Mouse (Mus musculus) lung, embryonic 14.5 days (tissue): ENCODE measurements around the gene Polr2i. TPM values are rescaled to one million over a fixed set of nuclear protein-coding genes. Genes with fewer than 3 reads are reported as not detected.

Source experiments
- ATAC-seq: fragments of 200-750 bp; cut with Nextera tagmentation; 2 replicates; pipeline ENCODE4 v1.8.0; 2017; ENCODE audit warnings: mild to moderate bottlenecking, moderate TSS enrichment, moderate library complexity; ENCODE audit not compliant: insufficient read depth
- DNase-seq: peaks from one replicate; pipeline ENCODE4 v3.0.0-alpha.2; 2015
- H3K27ac ChIP-seq: fragments of 300-500 bp; sonication (generic); 2 replicates; pipeline ENCODE4 v1.5.1; 2014; ENCODE audit warnings: low read depth, mild to moderate bottlenecking, moderate library complexity
- H3K27me3 ChIP-seq: fragments of 300-500 bp; sonication (generic); 2 replicates; pipeline ENCODE4 v1.6.1; 2014; ENCODE audit warnings: low read length, control low read depth; ENCODE audit not compliant: insufficient read depth
- H3K36me3 ChIP-seq: fragments of 300-500 bp; sonication (generic); 2 replicates; pipeline ENCODE4 v1.6.1; 2014; ENCODE audit warnings: control low read depth; ENCODE audit not compliant: insufficient read depth
- H3K4me1 ChIP-seq: fragments of 300-500 bp; sonication (generic); 2 replicates; pipeline ENCODE4 v1.6.1; 2014; ENCODE audit warnings: antibody characterized with exemption, control low read depth; ENCODE audit not compliant: insufficient read depth
- H3K4me2 ChIP-seq: fragments of 300-500 bp; sonication (generic); 2 replicates; pipeline ENCODE4 v1.6.1; 2014; ENCODE audit warnings: mild to moderate bottlenecking
- H3K4me3 ChIP-seq: fragments of 300-500 bp; sonication (generic); 2 replicates; pipeline ENCODE4 v1.5.1; 2014; ENCODE audit warnings: low read depth, low read length
- H3K9ac ChIP-seq: fragments of 300-500 bp; sonication (generic); 2 replicates; pipeline ENCODE4 v1.6.1; 2014
- H3K9me3 ChIP-seq: fragments of 300-500 bp; sonication (generic); 2 replicates; pipeline ENCODE4 v1.6.1; 2016; ENCODE audit warnings: low read depth, low read length, control low read depth
- CTCF ChIP-seq: IDR thresholded peaks from 2 replicates; pipeline ENCODE4 v1.5.1; 2016; ENCODE audit warnings: antibody characterized with exemption, low read depth
- WGBS: fragments of 180-500 bp; shearing (Covaris S2); extraction: QIAGEN DNeasy Blood & Tissue Kit; methylation state at CpG from one replicate; pipeline ENCODE4 v1.1.7; 2014; 5-methylcytosine and 5-hydroxymethylcytosine counted together
- polyA plus RNA-seq: library from polyadenylated mRNA; unstranded; fragments of >200 nt; fragmentation: Nextera tagmentation; extraction: Ambion mirVana; gene quantifications from 2 replicates; pipeline ENCODE4 v1.2.1, GENCODE M21; 2014

Polr2i gene
- polyA plus RNA-seq, 1 experiment from 2014 or later: 192 TPM

- H3K36me3 ChIP-seq: no peaks in the 10 kb centered on the region
- 0% methylated on average over 47 of the region's 49 CpGs for WGBS
- ATAC-seq (peak; percentile 95), DNase-seq (peak; percentile 98)
- peaks cover 4% of the 10 kb centered on the region; the same call in 1 of the 2 replicates for H3K4me1 ChIP-seq
- H3K27ac ChIP-seq: peak within 1 kb of the TSS; percentile 99
- no peaks in the 10 kb centered on the region for H3K9me3 ChIP-seq
- no peaks in the 10 kb centered on the region for H3K27me3 ChIP-seq
- H3K9ac ChIP-seq: peak within 1 kb of the TSS; percentile 56
- peak within 1 kb of the TSS; percentile 79 for H3K4me3 ChIP-seq
- H3K4me2 ChIP-seq: peak within 1 kb of the TSS; percentile 94
- no peak for TF ChIP-seq CTCF
Measured at GRCm38 (mm10) chr7:30279951-30280669, 48.4 kb downstream of the Polr2i start, which contains the start of the genes Thap8 and Wdr62. Thap8 (plus strand) TSS chr7:30280094. Wdr62 (minus strand) TSS chr7:30280419.

- no peaks in the 10 kb centered on the region for H3K36me3 ChIP-seq
- peak overlapping the region; percentile 94 for H3K4me2 ChIP-seq
- H3K4me1 ChIP-seq: peaks cover 4% of the 10 kb centered on the region; the same call in 1 of the 2 replicates
- peak overlapping the region; percentile 41 for H3K9ac ChIP-seq
- no peak for TF ChIP-seq CTCF
- peak overlapping the region; percentile 99 for H3K27ac ChIP-seq
- DNase-seq (peak; percentile 96), ATAC-seq (peak; percentile 92)
- no peaks in the 10 kb centered on the region for H3K27me3 ChIP-seq
- WGBS: under 1% methylated on average over 20 of the region's 20 CpGs
- no peaks in the 10 kb centered on the region for H3K9me3 ChIP-seq
- H3K4me3 ChIP-seq: peak overlapping the region; percentile 79
Measured at GRCm38 (mm10) chr7:30280670-30281138, 49.0 kb downstream of the Polr2i start.

GRCm38 (mm10) chr7:30281522-30281921 is 49.8 kb downstream of the Polr2i start:
- Histone ChIP-seq H3K4me3 (no peak overlapping the region; the same call in 1 of the 2 replicates), H3K4me2 (peak overlapping the region; percentile 94), H3K27ac (peak overlapping the region; percentile 99; the same call in 1 of the 2 replicates), H3K9ac (no peak overlapping the region), H3K4me1 (peaks cover 4% of the 10 kb centered on the region; the same call in 1 of the 2 replicates), H3K9me3 (no peaks in the 10 kb centered on the region), H3K27me3 (no peaks in the 10 kb centered on the region), H3K36me3 (no peaks in the 10 kb centered on the region)
- WGBS: 48% methylated on average over 4 of the region's 4 CpGs
- ATAC-seq (no peak), DNase-seq (no peak)
- no peak for TF ChIP-seq CTCF

- DNase-seq (no peak), ATAC-seq (no peak)
- no peak for TF ChIP-seq CTCF
- Histone ChIP-seq H3K36me3 (no peaks in the 10 kb centered on the region), H3K27me3 (no peaks in the 10 kb centered on the region), H3K27ac (no peak overlapping the region), H3K9ac (no peak overlapping the region), H3K9me3 (no peaks in the 10 kb centered on the region), H3K4me1 (peaks cover 4% of the 10 kb centered on the region; the same call in 1 of the 2 replicates), H3K4me2 (no peak overlapping the region), H3K4me3 (no peak overlapping the region)
- 72% methylated on average over 7 of the region's 7 CpGs for WGBS
Measured at GRCm38 (mm10) chr7:30282740-30283139, 51.0 kb downstream of the Polr2i start.

Other genes starting within 250 kb of the Polr2i start
- 18.5 and 21.0 TPM in 2 replicates for gene Zfp568, start 248.0 kb upstream of the Polr2i start, polyA plus RNA-seq
- 3.8 and 4.2 TPM in 2 replicates for gene Zfp14, start 180.6 kb upstream of the Polr2i start, polyA plus RNA-seq
- 4.5 and 5.1 TPM in 2 replicates for gene Zfp82, start 159.0 kb upstream of the Polr2i start, polyA plus RNA-seq
- gene Gm26920, start 141.5 kb upstream of the Polr2i start, polyA plus RNA-seq: 1.7 and 2.0 TPM in 2 replicates
- gene Zfp566, start 141.4 kb upstream of the Polr2i start, polyA plus RNA-seq: 10.3 and 10.9 TPM in 2 replicates
- gene Zfp260, start 137.2 kb upstream of the Polr2i start, polyA plus RNA-seq: 120 and 128 TPM in 2 replicates
- gene Zfp382, start 110.0 kb upstream of the Polr2i start, polyA plus RNA-seq: 8.1 and 9.1 TPM in 2 replicates
- 16.8 and 17.0 TPM in 2 replicates for gene Zfp146, start 62.2 kb upstream of the Polr2i start, polyA plus RNA-seq
- gene Cox7a1, start 47.8 kb upstream of the Polr2i start, polyA plus RNA-seq: 4.5 and 8.0 TPM in 2 replicates
- gene Capns1, start 33.1 kb upstream of the Polr2i start, polyA plus RNA-seq: 78.3 and 80.3 TPM in 2 replicates
- gene Tbcb, start 324 bp downstream of the Polr2i start, polyA plus RNA-seq: 175 and 182 TPM in 2 replicates
- 0.26 TPM in 1 of 2 replicates, not detected in the other for gene Ovol3, start 3.8 kb downstream of the Polr2i start, polyA plus RNA-seq
- 0.26 and 0.30 TPM in 2 replicates for gene Thap8, start 48.1 kb downstream of the Polr2i start, polyA plus RNA-seq
- gene Wdr62, start 48.5 kb downstream of the Polr2i start, polyA plus RNA-seq: 16.3 and 17.1 TPM in 2 replicates
- 31.1 and 41.9 TPM in 2 replicates for gene Clip3, start 59.8 kb downstream of the Polr2i start, polyA plus RNA-seq
- gene Alkbh6, start 76.8 kb downstream of the Polr2i start, polyA plus RNA-seq: 72.1 and 73.1 TPM in 2 replicates
- 21.9 and 23.2 TPM in 2 replicates for gene Syne4, start 82.9 kb downstream of the Polr2i start, polyA plus RNA-seq
- not detected in 2 replicates for gene E130208F15Rik, start 89.8 kb downstream of the Polr2i start, polyA plus RNA-seq
- 21.3 and 22.7 TPM in 2 replicates for gene Sdhaf1, start 91.9 kb downstream of the Polr2i start, polyA plus RNA-seq
- 3.4 and 3.7 TPM in 2 replicates for gene Lrfn3, start 130.8 kb downstream of the Polr2i start, polyA plus RNA-seq
- gene Tyrobp, start 181.8 kb downstream of the Polr2i start, polyA plus RNA-seq: 46.0 and 46.8 TPM in 2 replicates
- 1.5 and 2.0 TPM in 2 replicates for gene Hcst, start 187.9 kb downstream of the Polr2i start, polyA plus RNA-seq
- 1.7 and 2.0 TPM in 2 replicates for gene Nfkbid, start 189.8 kb downstream of the Polr2i start, polyA plus RNA-seq
- 22.3 and 22.6 TPM in 2 replicates for gene Aplp1, start 213.6 kb downstream of the Polr2i start, polyA plus RNA-seq
- gene Kirrel2, start 225.7 kb downstream of the Polr2i start, polyA plus RNA-seq: not detected in 2 replicates
- gene Nphs1, start 226.4 kb downstream of the Polr2i start, polyA plus RNA-seq: 0.19 TPM in 1 of 2 replicates, not detected in the other